Mouse (Mus musculus): ENCODE measurements around the gene Clcn2.
A peak's percentile ranks its signal among the peaks of the same experiment; 100 is the strongest.

Gene Clcn2

DNA sequence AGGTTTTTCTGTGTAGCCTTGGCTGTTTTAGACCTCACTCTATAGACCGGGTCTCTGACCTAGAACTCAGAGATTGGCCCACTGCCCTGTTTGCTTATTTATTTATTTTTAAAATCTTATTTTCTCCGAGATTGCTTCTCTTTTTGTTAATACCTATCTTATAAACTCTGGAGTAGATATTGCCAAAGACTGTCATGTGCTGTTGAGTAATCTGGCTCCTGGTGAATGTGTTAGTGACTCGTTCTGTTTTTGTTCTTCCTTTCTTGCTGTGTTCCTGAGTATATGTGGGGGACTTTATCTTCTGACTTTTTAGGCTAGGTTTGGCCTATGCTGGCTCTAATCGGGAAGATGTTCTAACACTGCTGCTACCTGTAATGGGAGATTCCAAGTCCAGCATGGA, 59.9 kb downstream of the Clcn2 start:
- no peak for DNase-seq (ENCODE audit: extremely low read depth, low read depth)

- peak; percentile 15 for DNase-seq (ENCODE audit: extremely low read depth, low read depth)
Observed at GRCm38 (mm10) chr16:20653315-20653714, 64.2 kb downstream of the Clcn2 start.
